Mouse (Mus musculus) spleen, postnatal 14 days (tissue): ENCODE results near the gene Hoxb8.

Experiments used
- DNase-seq, 2 experiments: peaks; one replicate each; pipeline ENCODE4 v3.0.0; 2021 to 2022; ENCODE audit warnings: low spot score in 2 of 2

Gene Hoxb8

DNA sequence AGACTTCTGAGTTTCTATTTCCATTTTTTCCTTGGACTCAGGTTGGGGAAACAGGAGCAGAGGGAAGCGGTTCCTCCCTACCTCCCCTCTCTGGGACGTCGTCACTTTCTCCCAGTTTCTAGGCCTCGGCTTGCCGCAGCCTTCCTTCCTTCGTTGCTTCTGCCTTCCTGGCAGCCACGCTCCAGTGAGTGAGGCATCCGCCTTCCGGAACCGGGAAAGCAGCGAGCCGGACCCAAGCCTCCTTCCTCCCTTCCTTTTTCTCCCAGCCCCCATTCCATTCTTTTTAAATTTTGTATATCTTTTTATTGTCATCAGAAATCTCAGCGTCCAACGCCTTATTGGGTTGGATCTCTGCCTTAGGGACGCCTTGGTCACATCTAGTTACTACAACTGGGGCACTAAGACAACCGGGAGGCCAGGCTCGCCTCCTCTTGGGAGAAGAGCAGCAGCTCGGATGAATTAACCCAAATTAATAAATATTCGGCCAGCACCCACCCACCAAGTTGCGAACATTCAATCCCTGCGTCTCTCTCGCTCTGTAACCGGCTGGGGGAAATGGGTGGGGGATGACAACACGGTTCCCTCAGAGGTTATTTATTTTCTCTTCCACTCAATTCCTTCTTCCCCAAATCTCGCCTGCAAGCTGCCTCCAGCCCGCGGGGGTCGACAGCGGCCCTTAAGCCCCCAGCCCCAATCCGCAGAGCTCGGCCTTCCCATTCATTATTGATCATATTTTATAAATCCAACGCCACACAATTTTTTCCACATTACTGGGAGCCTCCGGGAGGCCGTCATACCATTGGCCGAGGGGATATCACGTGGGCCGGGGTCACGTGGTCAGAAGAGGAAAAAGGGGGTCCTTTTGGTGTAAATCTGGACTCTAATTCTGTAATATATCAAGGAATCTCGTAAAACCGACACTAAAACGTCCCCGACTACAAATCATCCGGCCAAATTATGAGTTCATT is 4.3 kb downstream of the Hoxb8 start, which contains the start of gene Hoxb7:
Hoxb7 (plus strand) TSS at position 853 of the 968 bp plus-strand sequence.
- DNase-seq, result no peak

DNA sequence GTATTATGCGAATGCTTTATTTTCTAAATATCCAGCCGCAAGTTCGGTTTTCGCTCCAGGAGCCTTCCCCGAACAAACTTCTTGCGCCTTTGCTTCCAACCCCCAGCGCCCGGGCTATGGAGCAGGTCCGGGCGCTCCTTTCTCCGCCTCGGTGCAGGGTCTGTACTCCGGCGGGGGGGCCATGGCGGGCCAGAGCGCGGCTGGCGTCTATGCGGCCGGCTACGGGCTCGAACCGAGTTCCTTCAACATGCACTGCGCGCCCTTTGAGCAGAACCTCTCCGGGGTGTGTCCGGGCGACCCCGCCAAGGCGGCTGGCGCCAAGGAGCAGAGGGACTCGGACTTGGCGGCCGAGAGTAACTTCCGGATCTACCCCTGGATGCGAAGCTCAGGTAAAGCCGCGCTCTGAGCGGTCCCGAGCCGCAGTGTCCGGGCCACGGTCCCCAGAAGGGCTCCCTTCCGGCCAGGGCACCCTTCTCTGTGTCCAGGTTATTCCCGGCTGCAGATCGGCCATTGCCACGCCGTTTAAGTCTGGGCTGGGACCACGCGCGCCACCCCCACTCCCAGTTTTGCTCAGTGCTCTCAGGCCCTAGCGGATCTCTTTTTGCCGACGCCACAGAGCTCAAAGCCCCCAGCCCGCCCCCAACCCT is 5.2 kb downstream of the Hoxb8 start:
- no peak for DNase-seq

DNA sequence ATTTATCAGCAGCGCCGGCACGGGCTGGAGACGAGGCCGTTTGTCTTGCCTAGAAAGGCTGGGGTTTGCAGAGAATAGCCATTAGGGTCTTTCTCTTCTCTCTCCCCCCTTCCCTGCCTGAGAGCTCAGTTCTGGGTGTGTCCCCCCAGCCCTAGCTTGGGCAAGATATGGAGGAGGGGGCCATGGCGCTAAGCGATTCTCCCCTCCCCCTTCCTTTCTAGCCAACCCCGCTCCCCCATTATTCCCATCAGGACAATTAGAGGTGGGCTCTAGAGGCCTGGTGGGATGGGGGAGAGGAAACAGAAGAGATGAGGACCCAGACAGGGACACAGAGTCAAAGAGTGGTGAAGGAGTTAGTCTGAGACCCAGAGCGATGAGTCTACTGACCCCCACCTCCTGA is 5.7 kb downstream of the Hoxb8 start:
- DNase-seq, result no peak

DNA sequence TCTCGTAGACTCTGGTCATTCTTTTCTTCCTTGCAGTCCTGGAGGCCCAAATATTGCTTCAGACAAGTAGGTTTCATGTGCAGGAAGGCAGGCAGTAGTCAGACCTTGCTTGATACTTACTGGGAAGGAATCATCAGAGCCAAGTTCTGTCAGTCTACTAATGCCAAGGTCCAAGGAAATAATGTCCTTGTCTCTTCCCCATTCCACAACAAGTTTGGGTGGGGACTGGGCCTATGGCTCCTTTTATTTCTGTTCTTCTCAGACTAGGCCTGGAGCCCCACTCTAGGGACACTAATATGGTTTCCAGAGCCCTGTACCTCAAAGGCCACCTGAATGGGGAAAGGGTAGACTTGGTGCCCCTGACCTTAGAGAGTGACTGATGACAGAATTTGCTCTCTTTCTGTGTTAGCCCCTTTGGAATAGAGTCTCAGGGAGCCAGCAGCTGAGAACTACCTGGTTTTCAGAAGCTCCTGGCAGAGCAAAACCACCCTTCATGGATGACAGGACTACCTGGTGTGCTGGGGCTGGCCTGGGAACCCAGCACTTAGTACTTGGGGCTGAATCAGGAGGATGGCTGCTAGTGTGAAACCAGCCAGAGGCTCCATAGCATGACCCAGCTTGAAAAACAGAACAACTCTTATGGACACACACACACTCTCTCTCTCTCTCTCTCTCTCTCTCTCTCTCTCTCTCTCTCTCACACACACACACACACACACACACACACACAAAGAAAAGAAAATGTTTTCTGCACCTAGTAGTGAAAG is 6.9 kb downstream of the Hoxb8 start:
- no peak for DNase-seq

DNA sequence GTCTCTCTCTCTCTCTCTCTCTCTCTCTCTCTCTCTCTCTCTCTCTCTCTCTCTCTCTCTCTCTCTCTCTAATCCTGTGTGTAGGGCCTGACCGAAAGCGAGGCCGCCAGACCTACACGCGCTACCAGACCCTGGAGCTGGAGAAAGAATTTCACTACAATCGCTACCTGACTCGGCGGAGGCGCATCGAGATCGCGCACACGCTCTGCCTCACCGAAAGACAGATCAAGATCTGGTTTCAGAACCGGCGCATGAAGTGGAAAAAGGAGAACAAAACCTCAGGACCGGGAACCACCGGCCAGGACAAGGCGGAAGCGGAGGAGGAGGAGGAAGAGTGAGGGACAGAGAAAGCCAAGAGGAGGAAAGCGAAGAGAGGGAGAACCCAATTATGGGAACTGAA is 7.6 kb downstream of the Hoxb8 start:
- no peak for DNase-seq

DNA sequence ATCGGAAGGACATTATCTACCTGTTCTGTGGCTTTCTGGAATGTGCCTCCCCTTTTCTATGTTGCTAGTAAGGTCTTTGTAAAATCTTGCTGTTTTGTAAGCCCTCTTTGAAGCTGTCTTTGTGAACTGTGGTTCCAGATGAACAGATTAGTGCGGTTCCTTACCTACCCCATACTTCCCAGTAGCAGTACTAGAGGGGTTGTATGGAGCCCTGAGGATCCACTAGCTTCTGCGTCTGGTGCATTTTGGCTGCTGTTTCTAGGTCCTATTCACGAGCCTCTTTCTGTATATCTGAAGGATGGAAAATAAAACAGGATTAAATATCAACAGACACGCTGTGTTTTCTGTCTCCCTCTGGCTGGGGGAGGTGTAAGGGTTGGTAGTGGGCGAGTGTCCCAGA is 8.1 kb downstream of the Hoxb8 start:
- no peak for DNase-seq

DNA sequence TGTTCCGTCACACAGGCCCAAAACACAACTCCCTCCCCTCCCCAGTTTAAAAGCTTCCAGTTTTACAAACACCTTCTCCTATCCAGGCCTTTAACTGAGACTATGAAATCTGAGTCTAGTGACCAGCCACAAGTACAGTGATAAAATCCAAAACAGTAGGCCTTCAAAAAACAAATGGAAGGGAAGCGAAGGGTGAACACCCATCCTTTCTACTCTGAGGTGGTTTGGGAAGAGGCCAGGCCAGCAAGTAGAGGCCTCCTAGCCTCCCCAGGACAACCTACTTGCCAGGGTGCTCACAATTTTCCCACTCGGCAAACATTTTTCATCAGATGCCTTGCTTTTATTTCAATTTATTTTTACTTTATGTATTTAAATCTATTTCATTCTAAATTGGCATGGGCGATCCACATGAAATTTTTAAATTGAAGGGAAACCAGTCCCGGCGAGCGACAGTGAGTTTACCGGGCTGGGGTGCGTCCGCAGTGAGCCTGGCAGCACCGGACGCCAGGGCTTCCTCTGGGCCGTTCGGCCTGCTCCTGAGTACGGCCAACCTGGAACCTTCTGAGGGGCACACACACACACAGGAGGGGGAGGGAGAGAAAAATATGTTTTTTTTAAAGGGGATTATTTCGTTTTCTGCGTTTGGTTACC is 9.1 kb downstream of the Hoxb8 start:
- DNase-seq, result no peak

DNA sequence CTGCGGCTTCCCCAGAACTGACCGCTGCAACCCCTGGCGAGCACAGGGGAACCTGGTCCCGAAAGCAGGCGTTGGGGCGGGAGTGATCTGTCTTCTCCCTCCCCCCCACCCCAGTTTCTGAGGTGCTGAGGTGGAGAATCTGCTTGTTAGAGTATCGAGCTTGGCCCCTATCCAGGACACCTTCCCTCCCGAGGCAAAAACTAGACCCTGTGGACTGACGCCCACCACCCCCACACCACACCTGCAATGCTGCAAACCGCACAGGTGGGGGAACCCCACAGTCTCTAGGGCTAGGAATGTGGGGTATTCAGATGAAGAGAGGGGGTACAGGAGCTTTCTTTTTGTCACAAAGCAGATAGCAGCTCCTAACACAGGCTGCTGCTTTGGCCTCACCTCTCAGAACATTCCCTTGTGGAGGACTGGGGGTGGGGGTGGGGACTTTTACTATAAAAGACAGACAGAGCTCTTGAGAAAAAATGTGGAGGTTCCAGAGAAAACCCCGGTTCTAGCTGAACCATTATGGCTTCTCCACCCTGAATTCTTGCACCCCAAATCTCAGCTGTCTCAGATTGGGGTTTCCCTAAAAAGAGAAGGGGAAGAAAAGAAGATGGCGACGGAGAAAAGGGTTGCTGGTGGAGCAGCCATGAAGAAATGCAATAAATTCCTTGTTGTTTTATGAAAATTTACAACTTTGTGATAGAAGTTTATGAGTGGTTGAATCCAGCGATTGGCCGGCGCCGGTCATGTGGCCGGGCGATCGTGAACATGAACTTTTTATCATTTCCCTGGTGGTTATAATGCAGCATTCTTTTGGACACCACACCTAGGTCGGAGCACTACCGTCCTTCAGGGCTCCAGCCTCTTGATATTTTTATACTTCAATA is 10.2 kb downstream of the Hoxb8 start, which contains the start of gene Hoxb6:
Hoxb6 (plus strand) TSS at position 796 of the 884 bp plus-strand sequence.
- DNase-seq, result no peak

DNA sequence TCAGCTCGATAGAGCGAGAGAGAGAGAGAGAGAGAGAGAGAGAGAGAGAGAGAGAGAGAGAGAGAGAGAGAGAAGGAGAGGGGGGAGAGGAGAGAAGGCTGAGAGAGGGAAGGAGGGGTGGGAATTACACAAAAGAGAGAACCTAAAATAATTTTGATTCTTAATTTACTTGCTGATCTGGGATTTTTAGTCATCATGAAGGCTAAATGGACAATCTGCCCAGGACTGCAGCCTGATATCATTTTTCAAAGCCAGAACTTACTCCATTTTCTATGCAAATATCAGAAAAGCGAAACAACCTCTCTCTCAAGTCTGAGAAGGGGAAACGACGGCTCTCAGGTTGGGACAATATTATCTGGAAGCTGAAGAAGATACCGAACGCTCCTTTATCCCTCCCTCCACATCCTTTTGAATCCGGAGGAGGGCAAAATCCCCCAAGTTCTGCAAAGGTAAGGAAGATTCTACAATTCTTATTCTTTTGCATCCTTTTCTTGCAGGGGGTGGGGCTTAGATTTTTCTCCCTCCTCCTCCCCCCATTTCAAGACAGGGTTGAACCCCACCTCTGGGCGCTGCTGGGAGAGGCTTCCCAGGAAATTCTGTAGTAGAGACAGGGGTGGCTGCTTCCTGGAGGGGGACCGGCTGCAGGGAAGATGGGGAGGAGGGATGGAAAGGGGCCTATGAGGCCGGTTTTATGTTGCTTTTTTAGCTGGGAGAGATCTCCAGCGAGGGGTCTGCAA is 11.0 kb downstream of the Hoxb8 start:
- no peak for DNase-seq

DNA sequence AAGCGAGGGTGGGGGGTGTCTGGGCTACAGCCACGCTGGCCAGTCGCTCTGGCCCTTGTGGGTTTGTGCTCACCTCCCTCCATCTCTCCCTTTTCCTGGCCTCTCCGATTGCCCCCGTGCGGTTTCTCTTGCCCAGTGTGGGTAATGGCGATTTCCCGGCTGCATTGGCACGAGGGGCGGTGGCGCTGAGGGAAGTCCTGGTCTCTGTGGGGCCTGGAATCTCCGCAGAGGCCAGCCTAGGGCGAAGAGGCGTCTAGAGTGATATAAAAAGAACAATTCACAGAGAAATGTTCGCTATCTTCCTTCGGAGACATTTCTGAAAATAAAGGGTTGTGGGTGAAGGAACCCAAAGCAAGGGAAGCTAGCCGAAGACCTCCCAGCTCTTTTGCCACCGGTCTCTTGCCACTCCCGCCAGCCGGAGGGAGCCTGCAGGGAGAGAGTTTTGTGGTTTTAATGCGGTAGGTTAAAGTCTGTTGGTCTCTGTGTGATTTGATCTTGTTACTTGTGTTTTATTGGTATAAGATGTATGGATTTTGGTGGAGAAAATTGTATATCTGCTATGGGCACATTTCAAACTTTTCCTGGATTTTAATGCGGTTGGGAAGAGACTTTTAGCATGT is 11.7 kb downstream of the Hoxb8 start:
- DNase-seq, result no peak

DNA sequence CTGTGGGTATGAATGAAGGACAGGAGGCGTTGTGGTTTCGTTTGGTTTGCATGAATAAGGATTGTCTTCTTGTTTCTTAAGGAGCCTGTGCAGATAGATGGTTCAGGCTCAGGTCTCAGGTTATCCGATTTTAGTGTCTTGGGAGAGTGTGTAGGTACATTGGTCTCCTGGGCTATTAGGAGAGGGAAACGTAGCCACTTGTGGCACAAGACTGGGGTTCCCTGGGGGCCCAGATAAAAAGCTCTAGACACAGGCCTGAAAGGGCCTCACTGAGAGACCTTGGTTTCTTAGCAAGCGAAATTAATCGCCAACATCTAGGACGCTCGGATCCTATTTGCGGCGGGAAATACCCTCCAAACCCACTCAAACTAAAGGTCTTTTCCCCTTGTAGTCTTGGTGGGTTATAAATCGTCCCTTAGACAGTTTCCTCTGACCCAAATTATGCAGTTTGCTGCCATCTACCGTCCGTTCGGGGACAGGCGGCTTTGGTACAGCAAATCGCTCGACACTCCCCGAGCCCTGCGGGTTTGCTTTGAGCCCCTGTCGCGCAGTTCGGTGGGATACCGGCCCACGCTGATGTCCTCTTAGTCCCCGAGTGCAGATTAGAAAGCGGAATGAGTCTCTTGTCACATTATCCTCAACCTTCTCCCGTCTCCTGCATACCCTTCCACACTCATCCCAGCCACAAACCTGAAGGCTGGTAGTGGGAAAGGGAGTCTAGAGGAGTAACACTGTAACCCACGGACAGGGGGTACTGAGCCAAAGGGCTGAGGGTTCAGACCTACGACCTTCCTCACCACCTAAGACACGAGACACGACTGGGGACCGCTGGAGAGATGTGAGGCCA is 12.8 kb downstream of the Hoxb8 start:
- peak in 1 of 2 experiments; percentile 47 for DNase-seq

DNA sequence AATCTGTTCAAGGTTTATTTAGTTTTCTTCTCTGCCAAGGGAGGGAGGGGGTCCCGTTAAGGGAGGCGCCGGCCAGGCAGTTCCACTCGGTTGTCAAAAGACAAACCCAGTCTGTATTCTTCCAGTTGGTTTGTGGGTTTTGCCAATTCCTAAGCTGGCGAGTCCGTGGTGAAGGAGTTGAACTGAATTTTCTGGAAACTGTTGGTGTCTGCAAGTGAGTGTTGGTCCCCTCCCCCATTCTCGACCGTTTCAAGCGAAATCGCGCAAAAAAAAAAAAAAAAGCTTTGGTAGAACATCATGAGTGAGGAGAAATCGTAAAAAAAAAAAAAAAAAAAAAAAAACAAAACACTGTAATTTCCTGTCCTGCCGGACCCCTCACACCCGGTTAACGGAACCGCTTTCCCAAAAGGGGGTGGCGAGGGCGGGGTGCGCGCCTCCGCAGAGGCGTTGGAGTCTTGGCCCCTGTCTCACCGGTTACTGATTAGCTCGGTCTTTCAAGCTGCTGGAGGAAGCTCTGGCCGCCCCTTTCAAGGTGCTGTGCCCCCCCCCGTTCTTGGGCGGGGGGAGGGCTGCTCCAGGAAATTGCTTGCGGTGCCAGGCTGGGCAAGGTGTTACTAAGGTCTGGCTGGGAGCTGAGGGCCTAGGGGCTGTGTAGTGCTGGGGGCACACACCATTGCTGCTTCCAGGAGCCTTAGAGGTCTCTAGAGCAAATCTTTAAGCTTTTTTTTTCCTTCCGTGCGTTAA is 13.6 kb downstream of the Hoxb8 start:
- no peak for DNase-seq

DNA sequence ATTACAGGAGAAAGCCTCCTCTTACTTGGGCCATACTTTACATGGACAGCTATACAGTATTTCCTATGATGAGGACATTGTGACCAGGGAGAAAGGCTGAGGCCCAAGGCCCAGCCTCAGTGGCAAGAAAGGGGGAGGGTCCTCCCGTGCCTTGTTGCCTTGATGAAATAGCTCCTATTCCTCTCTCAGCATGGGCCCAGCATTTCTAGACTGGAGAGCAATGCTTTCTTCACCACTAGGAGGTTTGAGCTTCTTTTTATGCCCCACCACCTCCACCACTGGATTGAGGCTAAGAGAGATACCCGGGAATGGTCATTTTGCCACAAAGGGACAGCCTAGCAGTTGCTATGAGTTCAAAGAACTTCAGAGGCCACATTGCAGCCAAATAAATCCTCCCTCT is 15.3 kb downstream of the Hoxb8 start:
- no peak for DNase-seq

DNA sequence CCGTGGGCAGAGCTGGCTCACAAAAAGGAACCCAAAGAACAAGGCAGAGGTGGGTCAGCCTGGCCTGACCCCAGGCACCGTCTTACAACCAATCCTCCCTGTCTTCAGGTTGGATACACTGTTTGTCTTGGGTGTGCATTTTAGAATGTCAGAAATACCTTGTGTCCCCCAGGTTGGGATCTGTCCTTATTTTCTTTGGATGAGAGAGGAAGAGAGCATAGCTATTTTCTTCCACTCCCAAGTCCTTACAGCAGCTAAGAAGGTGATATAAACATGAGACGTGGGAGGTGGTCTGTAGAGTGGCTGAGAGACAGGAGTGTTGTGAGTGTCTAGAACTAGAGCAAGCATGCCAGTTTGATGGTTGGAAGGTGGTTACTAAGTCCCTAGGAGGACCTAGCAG is 15.7 kb downstream of the Hoxb8 start:
- DNase-seq, result no peak

DNA sequence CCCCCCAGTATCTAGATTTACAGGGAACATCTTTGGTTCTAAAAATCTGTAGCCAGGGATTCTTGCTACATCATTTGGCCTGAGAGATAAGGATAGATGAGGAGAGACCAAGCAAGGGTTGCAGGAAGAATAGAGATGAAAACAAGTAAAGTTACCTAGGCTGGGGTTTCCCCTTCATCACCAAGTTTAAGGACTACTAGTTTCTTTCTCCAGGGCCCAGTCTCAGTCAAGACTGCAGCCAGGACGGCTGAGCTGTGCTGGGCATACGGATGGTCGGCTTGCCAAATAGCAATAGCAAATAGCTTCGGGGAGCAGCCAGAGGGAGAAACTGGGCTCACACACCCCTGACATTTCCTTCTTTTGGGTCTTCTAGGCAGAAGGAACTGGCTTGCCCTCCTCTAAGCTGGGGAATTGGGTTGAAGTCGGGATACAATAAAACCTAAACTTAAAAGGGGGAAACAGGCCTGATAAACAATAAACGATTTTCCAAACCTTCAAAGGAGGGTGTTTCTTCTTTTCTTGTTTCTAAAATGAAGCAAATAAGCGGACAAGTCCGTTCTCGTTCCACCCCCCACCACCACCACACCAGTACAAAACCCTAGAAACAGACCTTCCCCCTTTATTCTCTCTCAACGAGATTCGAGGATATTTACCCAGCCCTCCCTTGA is 16.4 kb downstream of the Hoxb8 start:
- no peak for DNase-seq

DNA sequence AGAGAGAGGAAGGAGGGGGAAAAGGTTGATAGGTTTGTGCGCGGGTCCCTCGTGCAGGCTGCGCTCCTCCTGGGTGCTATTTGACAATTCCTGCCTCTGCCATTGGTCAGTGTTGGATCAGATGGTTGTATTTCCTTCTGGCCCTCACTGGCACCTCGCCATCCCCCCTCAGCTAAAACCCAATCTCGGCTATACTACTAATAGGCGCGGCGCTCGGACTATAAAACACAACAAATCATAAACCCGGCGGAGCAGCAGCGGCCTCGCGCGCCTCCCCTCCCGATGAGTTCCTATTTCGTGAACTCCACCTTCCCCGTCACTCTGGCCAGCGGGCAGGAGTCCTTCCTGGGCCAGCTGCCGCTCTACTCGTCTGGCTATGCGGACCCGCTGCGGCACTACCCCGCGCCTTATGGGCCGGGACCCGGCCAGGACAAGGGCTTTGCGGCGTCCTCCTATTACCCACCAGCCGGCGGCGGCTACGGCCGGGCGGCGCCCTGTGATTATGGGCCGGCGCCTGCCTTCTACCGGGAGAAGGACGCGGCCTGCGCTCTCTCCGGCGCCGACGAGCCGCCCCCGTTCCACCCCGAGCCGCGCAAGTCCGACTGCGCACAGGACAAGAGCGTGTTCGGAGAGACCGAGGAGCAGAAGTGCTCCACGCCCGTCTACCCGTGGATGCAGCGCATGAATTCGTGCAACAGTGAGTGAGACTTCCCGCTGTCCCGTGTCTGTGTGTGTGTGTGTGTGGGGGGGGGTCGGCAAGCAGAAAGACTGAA is 17.4 kb downstream of the Hoxb8 start:
- no peak for DNase-seq

DNA sequence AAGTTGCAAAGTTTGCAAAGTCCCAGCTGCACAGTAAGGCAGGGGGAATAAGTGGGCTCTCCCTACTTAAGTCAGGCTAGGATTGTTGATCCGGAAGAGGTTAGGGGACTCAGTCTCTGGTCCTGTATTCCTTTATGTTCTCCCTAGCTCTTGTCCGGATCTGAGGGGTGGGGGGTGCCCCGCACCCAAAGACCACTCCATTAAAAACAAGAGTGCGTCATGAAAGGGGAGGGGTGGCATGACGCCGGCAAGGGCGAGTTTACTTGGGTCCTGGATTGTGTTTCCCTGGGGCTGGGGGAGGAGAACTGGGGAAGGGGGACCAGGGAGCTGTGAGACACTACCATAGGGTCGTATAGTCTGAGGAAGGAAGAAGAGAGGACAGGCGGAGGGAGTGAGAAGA is 18.1 kb downstream of the Hoxb8 start:
- no peak for DNase-seq
